Mouse (Mus musculus): ENCODE data around the gene Ugt1a6b.

Gene Ugt1a6b

GRCm38 (mm10) chr1:88240072-88240471 lies 137.0 kb downstream of the Ugt1a6b start:
- DNase-seq (ENCODE audit: low spot score), result no peak

GRCm38 (mm10) chr1:88240579-88240978 lies 137.5 kb downstream of the Ugt1a6b start:
- no peak for DNase-seq (ENCODE audit: low spot score)

GRCm38 (mm10) chr1:88243861-88244260 lies 140.8 kb downstream of the Ugt1a6b start:
- no peak for DNase-seq (ENCODE audit: low spot score)

- DNase-seq (ENCODE audit: low spot score), result no peak
These were observed 142.8 kb downstream of the Ugt1a6b start for GRCm38 (mm10) chr1:88245881-88246280.

GRCm38 (mm10) chr1:88246386-88246785 lies 143.3 kb downstream of the Ugt1a6b start:
- DNase-seq (ENCODE audit: low spot score), result no peak

DNA sequence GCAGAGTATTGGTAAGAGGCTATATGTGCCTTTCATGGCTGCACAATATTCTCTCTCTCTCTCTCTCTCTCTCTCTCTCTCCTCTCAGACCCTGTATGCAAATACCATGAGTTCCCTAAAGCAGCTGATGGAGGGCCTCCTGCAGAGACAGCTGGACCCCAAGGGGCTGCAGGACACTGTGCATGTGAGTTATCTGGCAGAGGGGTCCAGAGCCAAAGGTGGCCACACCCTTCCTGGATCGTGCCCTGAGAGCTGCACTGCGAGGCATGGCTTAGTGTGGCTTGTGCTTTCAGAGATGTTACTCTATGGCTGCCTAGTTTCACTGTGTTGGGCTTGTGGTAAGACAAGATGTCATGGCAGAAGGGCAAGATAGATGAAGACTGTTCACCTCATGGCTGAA lies 144.6 kb downstream of the Ugt1a6b start:
- no peak for DNase-seq (ENCODE audit: low spot score)

DNA sequence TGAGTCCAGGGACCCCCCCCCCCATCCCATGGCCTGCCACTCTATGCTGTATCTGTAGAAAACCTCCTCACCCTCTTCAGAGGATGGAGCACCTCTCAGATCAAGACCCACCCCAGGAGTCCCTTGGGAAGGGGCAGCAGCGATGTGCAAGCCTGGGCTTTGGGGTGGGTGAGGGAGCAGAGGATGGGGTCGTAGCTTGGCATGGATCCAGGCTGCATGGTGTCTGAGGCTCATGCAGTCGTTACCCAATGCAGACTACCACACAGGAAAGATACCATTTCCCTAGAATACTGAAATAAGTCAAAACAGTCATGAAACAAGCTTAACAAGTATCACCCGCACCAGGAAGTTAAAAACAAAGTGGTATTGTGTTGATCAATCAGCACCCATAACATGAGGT lies 145.6 kb downstream of the Ugt1a6b start:
- no peak for DNase-seq (ENCODE audit: low spot score)

DNA sequence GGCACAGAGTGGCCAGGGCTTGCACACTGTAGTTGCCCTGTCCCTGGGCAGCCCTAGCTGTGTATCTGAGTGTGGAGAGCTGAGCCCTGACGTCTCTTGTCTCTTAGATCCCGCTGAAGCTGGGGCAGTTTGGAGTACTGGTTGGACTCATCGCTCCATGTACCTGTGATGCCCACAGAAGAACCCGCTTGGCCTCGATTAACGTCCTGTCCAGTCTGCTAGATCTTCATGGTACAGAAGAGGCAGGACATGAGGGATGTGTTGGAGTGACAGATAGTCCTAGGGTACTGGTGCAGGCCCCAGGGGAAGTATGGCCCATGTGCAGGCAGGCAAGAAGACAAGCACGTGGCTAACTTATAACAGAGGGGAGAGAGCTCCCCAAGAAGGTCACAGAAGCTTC lies 146.5 kb downstream of the Ugt1a6b start:
- no peak for DNase-seq (ENCODE audit: low spot score)

- no peak for DNase-seq (ENCODE audit: low spot score)
These were observed 147.0 kb downstream of the Ugt1a6b start for GRCm38 (mm10) chr1:88250023-88250422.

GRCm38 (mm10) chr1:88253106-88253505 lies 150.1 kb downstream of the Ugt1a6b start:
- no peak for DNase-seq (ENCODE audit: low spot score)

- no peak for DNase-seq (ENCODE audit: low spot score)
These were observed 150.5 kb downstream of the Ugt1a6b start for GRCm38 (mm10) chr1:88253540-88253939.

DNA sequence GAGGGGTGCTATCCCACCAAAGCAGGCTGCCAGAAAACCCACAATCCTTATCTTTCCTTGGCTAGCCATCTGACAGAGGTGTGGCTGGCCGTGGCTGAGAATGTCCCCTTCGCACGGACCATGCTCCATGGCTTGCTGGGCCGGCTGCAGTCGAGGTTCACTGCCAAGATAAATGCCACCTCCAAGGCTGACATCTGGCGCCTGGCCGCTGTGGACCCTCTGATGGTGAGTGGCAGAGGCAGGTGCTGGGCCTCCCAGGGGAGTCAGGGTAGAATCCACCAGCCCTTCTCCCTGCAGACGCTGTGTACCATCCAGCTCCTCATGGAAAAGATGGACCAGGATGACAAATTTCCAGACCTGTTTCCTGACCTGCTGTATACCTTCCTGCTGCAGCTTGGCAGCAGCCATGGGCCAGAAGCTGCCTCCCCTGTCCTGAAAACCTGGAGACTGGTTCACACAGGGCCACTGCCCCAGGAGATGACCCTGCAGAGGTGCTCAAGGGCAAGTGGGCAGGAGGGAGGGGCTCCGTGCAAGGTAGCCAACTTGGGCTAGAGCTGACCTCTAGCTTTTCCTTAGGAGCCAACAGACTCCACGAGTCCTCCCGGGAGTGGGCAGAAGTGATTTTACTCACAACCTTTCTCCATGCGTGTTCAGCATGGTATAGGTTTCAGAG lies 151.9 kb downstream of the Ugt1a6b start:
- DNase-seq (ENCODE audit: low spot score), result no peak

- no peak for DNase-seq (ENCODE audit: low spot score)
These were observed 152.4 kb downstream of the Ugt1a6b start for GRCm38 (mm10) chr1:88255466-88255857.

DNA sequence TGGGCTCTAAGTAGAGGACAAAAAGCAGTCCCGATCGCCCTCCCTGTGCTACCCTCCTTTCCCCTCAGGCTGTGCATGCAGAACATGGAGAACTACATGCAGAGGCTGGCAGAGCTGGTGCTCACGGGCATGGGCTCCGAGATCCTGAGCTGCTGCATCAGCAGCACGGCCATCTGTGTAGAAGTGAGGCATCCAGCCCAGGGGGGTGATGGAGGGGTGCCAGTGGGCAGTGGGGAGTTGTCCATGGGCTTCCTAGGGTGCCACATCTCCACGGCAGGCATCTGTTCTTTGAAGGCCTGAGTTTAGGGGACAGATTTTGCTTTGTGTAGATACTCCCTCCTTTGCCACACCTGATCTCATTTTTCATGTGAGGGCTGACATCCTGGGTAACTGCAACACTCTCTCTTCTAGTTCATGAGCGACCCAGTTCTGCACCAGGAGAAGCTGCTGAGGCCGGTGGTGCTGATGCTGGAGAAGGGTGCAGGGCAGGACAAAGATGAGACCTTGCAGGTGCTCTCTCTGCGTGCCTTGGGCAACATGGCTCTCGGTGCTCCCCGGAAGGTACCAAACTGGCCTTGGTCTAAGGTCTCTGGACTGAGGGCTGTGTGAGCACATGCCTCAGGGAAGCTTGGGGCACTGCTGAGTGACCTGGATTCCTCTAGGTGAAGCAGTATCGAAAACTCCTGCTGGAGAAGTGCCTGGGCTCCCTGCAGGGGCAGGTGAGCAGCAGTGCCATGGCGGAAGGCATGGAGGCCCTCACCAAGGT lies 153.1 kb downstream of the Ugt1a6b start:
- no peak for DNase-seq (ENCODE audit: low spot score)

- no peak for DNase-seq (ENCODE audit: low spot score)
These were observed 154.0 kb downstream of the Ugt1a6b start for GRCm38 (mm10) chr1:88256886-88257663.

DNA sequence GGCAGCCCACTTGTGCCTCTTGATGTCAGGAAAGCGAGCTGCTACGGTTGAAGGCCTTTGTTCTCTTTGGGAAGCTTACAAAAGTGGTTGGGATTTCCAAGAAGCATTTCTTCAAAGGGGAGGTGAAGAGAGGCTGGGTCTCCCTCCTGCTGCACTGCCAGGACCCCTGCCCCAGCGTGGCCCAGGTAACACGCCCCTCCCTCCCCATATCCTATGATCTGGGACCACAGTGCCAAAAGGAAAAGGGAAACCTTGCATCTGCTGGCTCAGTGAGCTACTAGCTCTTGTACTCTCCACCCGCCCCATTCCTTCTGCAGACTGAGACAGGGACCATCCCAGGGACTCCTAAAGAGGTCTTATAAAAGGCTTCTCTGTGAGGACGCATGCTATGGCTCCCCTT lies 154.6 kb downstream of the Ugt1a6b start:
- no peak for DNase-seq (ENCODE audit: low spot score)

DNA sequence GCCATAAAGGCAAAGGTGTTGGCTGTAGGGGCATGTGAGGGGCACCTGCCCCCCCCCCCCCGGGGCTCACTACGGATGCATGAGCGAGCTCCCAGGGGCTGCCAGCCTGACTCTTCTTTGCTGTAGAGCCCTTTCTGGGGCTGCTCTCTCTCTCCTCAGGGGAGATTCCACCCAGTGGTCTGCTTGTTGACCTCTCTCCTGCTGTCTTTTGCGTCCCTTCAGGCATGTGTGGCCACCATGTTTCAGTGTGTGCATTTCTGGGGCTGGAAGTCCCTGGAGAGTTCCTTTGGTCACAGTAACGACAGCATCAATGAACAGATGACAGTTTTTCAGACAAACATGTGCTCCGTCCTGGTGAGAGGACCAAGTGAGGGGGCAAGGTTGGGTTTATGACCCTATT lies 155.3 kb downstream of the Ugt1a6b start:
- no peak for DNase-seq (ENCODE audit: low spot score)

- peak; percentile 78 for DNase-seq (ENCODE audit: low spot score)
These were observed 156.0 kb downstream of the Ugt1a6b start for GRCm38 (mm10) chr1:88258881-88259642.

- DNase-seq (ENCODE audit: low spot score), result no peak
These were observed 156.6 kb downstream of the Ugt1a6b start for GRCm38 (mm10) chr1:88259643-88260024.

GRCm38 (mm10) chr1:88260114-88260513 lies 157.1 kb downstream of the Ugt1a6b start:
- peak; percentile 72 for DNase-seq (ENCODE audit: low spot score)

GRCm38 (mm10) chr1:88260604-88261377 lies 157.7 kb downstream of the Ugt1a6b start:
- no peak for DNase-seq (ENCODE audit: low spot score)

Measured in urinary bladder, postnatal 14 days (tissue).